Mouse (Mus musculus) neural tube, embryonic 12.5 days (tissue): ENCODE measurements around the gene Slc1a3. TPM values are rescaled to one million over a fixed set of nuclear protein-coding genes. Genes with fewer than 3 reads are reported as not detected.

Source experiments
- ATAC-seq: fragments of 200-750 bp; cut with Nextera tagmentation; 2 replicates; pipeline ENCODE4 v1.8.0; 2017; ENCODE audit warnings: low read depth, mild to moderate bottlenecking, moderate TSS enrichment, moderate library complexity; ENCODE audit not compliant: low FRiP score
- H3K27ac ChIP-seq: fragments of 300-500 bp; sonication (generic); 2 replicates; pipeline ENCODE4 v1.5.1; 2016
- H3K27me3 ChIP-seq: fragments of 300-500 bp; sonication (generic); replicated peaks from 2 replicates; pipeline ENCODE4 v1.6.1; 2016; ENCODE audit warnings: mild to moderate bottlenecking
- H3K36me3 ChIP-seq: fragments of 300-500 bp; sonication (generic); 2 replicates; pipeline ENCODE4 v1.6.1; 2016; ENCODE audit warnings: mild to moderate bottlenecking
- H3K4me1 ChIP-seq: fragments of 300-500 bp; sonication (generic); 2 replicates; pipeline ENCODE4 v1.6.1; 2016
- H3K4me2 ChIP-seq: fragments of 300-500 bp; sonication (generic); replicated peaks from 2 replicates; pipeline ENCODE4 v1.6.1; 2016; ENCODE audit warnings: mild to moderate bottlenecking
- H3K4me3 ChIP-seq: fragments of 300-500 bp; sonication (generic); 2 replicates; pipeline ENCODE4 v1.5.1; 2016
- H3K9ac ChIP-seq: fragments of 300-500 bp; sonication (generic); 2 replicates; pipeline ENCODE4 v1.6.1; 2016; ENCODE audit warnings: mild to moderate bottlenecking
- H3K9me3 ChIP-seq: fragments of 300-500 bp; sonication (generic); 2 replicates; pipeline ENCODE4 v1.6.1; 2016; ENCODE audit warnings: mild to moderate bottlenecking
- WGBS: fragments of 180-500 bp; shearing (Covaris S2); methylation state at CpG from one replicate; pipeline ENCODE4 v1.1.7; 2016; 5-methylcytosine and 5-hydroxymethylcytosine counted together
- polyA plus RNA-seq: library from polyadenylated mRNA; unstranded; fragments of >200 nt; fragmentation: Nextera tagmentation; extraction: Ambion mirVana; gene quantifications from 2 replicates; pipeline ENCODE4 v1.2.1, GENCODE M21; 2016

Slc1a3 gene
- polyA plus RNA-seq, 1 experiment from 2014 or later, result 85.3 TPM

GRCm38 (mm10) chr15:8588065-8588464 lies 122.5 kb downstream of the Slc1a3 start:
- Histone ChIP-seq H3K9ac (no peak overlapping the region), H3K4me2 (no peak overlapping the region), H3K27me3 (no peaks in the 10 kb centered on the region), H3K4me1 (no peaks in the 10 kb centered on the region), H3K27ac (no peak overlapping the region), H3K4me3 (no peak overlapping the region), H3K36me3 (no peaks in the 10 kb centered on the region), H3K9me3 (no peaks in the 10 kb centered on the region)
- no peak for ATAC-seq
- WGBS, result 92% methylated on average over 5 of the region's 5 CpGs

DNA sequence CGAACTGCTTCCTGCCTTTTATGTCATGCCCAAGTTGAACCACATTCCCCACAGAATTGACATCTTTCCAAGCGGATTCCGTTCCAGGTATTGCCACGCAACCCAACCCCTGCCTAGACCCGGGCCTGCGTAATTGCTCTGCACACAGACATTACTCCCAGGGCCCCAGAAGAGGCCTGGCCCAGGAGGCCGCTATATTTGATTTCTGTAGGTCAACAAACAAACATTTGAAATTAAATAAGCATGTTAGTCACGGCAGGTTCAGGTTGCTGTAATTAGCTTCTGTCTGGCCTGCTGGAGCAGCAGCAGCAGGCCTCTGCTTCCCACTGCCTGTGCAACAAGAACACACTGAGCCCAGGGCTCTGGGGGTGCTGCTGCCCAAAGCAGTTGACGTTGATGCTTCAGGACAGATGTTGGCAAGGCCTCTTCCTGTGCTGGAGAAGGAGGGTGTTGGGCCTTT lies 123.7 kb downstream of the Slc1a3 start:
- no peaks in the 10 kb centered on the region for H3K9me3 ChIP-seq
- no peaks in the 10 kb centered on the region for H3K36me3 ChIP-seq
- no peak overlapping the region for H3K4me3 ChIP-seq
- ATAC-seq, result no peak
- no peaks in the 10 kb centered on the region for H3K4me1 ChIP-seq
- no peak overlapping the region for H3K4me2 ChIP-seq
- H3K9ac ChIP-seq, result no peak overlapping the region
- WGBS, result 77% methylated on average over 9 of the region's 9 CpGs
- no peaks in the 10 kb centered on the region for H3K27me3 ChIP-seq
- no peak overlapping the region for H3K27ac ChIP-seq

Other genes starting within 250 kb of the Slc1a3 start
- not detected in 2 replicates for gene Gm2310, start 190.8 kb downstream of the Slc1a3 start, polyA plus RNA-seq